Mouse (Mus musculus) Patski (cell line): ENCODE data around the gene Usp32. TPM values are rescaled to one million over a fixed set of nuclear protein-coding genes. Genes with fewer than 3 reads are reported as not detected.

Source experiments
- ATAC-seq: fragments of 100-300 bp; one replicate; pipeline ENCODE4 v1.8.0; 2021
- CTCF ChIA-PET: fragments of 350-600 bp; sonication (Branson Sonifier 250); formaldehyde crosslinking; loops from one replicate; lab custom pipeline; 2022; ENCODE audit warnings: inconsistent platforms; lab: Charles Lee
- POLR2A ChIA-PET: fragments of 350-600 bp; sonication (Branson Sonifier 250); formaldehyde crosslinking; loops from one replicate; lab custom pipeline; 2022; ENCODE audit warnings: antibody characterized with exemption, inconsistent platforms; lab: Charles Lee
- DNase-seq: peaks from one replicate; pipeline ENCODE4 v3.0.0-alpha.2; 2011; ENCODE audit warnings: low read depth, low spot score
- H3K27me3 ChIP-seq: fragments of 371-371 bp; one replicate; pipeline ENCODE4 v1.5.1; 2021
- CTCF ChIP-seq: fragments of 100-300 bp; IDR thresholded peaks from one replicate; pipeline ENCODE4 v1.5.1; 2021
- in situ Hi-C: fragments of 300-500 bp; cut with MboI; formaldehyde crosslinking; loops from 3 replicates; pipeline ENCODE4 v1.11.1; 2018; ENCODE audit warnings: low pct_unique_long_range_greater_than_20kb, mixed read lengths
- polyA plus RNA-seq: library from polyadenylated mRNA; unstranded; gene quantifications from one replicate; pipeline ENCODE4 v1.2.3, GENCODE M21; 2021

Usp32 gene
- polyA plus RNA-seq, 1 experiment from 2014 or later, result 36.8 TPM

DNA sequence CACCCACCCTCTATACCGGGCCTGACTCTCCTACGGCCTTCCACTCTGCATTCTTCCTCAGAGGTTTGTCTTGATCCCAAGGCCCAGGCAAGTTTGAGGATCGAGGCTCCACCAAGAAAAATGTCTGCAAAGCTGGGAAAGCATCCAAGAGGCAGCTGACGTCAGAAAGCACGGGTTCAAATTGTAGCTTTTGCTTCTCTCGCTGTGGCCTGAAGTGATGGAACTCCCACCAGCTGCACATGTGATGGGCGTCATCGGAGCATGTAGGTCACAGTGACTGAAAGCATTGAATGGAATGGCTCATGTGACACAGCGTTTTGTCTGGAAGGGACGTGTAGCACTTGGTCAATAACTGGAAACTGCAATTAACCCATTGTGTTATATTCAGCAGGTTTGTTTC lies 199.8 kb downstream of the Usp32 start:
- ATAC-seq (no peak), DNase-seq (no peak)
- CTCF ChIA-PET, result no interaction called here
- in situ Hi-C loops, result no loop called here
- peaks cover 46% of the 10 kb centered on the region for H3K27me3 ChIP-seq
- TF ChIP-seq CTCF, result no peak
- POLR2A ChIA-PET, result no interaction called here

DNA sequence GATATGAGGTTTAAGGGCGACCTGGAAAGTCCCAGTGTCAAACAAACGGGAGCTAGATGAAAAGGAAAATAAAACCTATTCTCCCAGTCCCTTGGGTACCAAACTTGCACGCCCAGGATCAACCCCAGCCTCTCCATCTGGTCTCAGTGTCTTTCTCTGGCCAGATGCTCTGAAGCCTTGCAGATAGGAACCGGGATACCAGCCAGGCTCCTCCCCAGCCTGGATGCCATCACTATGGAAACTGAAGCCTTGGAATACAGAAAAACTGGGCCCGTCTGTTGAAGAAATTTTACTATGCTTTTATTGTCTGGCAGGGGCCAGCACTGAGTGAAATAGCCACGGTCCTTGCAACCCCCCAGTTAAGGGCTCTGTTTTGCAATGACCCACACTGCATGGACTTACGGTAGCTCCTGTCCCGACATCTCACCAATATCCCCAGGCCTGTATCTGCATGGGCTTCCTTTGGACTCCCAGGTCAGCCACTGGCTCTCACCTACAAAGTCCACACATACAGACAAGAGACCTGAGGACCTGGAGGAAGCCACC lies 200.4 kb downstream of the Usp32 start:
- ATAC-seq (no peak), DNase-seq (no peak)
- ChIA-PET POLR2A (no interaction called here), CTCF (no interaction called here)
- TF ChIP-seq CTCF, result no peak
- in situ Hi-C loops, result no loop called here
- peaks cover 48% of the 10 kb centered on the region for H3K27me3 ChIP-seq

Other genes with a start within 250 kb of the Usp32 start
- 18.7 TPM for gene Znhit3, start 223.8 kb downstream of the Usp32 start, polyA plus RNA-seq
- not detected for gene Car4, start 182.4 kb downstream of the Usp32 start, polyA plus RNA-seq
- 0.09 TPM for gene 1700125H20Rik, start 30.2 kb upstream of the Usp32 start, polyA plus RNA-seq
- gene Appbp2, start 95.0 kb upstream of the Usp32 start, polyA plus RNA-seq, result 37.3 TPM
- 16.7 TPM for gene Ppm1d, start 171.1 kb upstream of the Usp32 start, polyA plus RNA-seq
- 31.6 TPM for gene Bcas3, start 213.0 kb upstream of the Usp32 start, polyA plus RNA-seq